8 mouse cellular contexts compared by ENCODE assay signal in genomic region chr11:69934169-69934568, GRCm38 (mm10). TPM values are rescaled to one million over a fixed set of nuclear protein-coding genes. Genes with fewer than 3 reads are reported as not detected.
DNase-seq lines count a peak whose midpoint lies in the region; ATAC-seq and TF ChIP-seq lines count a peak whose summit lies in the region.

No protein-coding gene starts in this region.

- under 1% methylated on average over 18 of the region's 18 CpGs for WGBS in embryonic facial prominence, embryonic 13.5 days
- WGBS in liver, adult 2 months = 3% methylated on average over 18 of the region's 18 CpGs

- peaks cover 37% of the 10 kb centered on the region for H3K4me1 ChIP-seq in embryonic facial prominence, embryonic 13.5 days
- H3K4me1 ChIP-seq in liver, adult 2 months (ENCODE audit: control insufficient read depth, insufficient read depth, low read length) = peaks cover 5% of the 10 kb centered on the region

- H3ac ChIP-seq in myocyte (ENCODE audit: control insufficient read depth, insufficient read length) = no peak overlapping the region

- 0 out of 2 replicates have a peak, but pooled peaks have one; percentile 57 for ATAC-seq in embryonic facial prominence, embryonic 13.5 days (ENCODE audit: insufficient number of reproducible peaks, insufficient read depth, low FRiP score, low TSS enrichment, low read depth)

- H3K27ac ChIP-seq in embryonic facial prominence, embryonic 13.5 days = no peak overlapping the region
- H3K27ac ChIP-seq in liver, adult 2 months (replicated peaks; ENCODE audit: insufficient read depth, low read depth, low read length) = no peak overlapping the region

- TF ChIP-seq POLR2A in liver, adult 2 months (IDR thresholded peaks at IDR 0.05; ENCODE audit: extremely low read depth, insufficient read depth, low read length) = no peak
- TF ChIP-seq POLR2A in myocyte (IDR thresholded peaks at IDR 0.05; ENCODE audit: insufficient read length, low read depth) = no peak

- peak overlapping the region; percentile 27 for H3K4me3 ChIP-seq in embryonic facial prominence, embryonic 13.5 days
- H3K4me3 ChIP-seq in liver, adult 2 months (ENCODE audit: insufficient read depth, low read depth, low read length) = no peak overlapping the region
- H3K4me3 ChIP-seq in myocyte = no peak overlapping the region

- H3K9me3 ChIP-seq in embryonic facial prominence, embryonic 13.5 days = no peaks in the 10 kb centered on the region

- H3K4me2 ChIP-seq in embryonic facial prominence, embryonic 13.5 days = peak overlapping the region; percentile 56
- H3K4me2 ChIP-seq in myocyte (ENCODE audit: low read depth) = peak overlapping the region; percentile 90

- DNase-seq in 3T3-L1 (ENCODE audit: low read depth, low spot score) = peak; percentile 86
- DNase-seq in adrenal gland, postnatal 25 days = peak; percentile 97
- peak; percentile 91 for DNase-seq in heart, adult 8-10 months (ENCODE audit: low spot score)
- DNase-seq in kidney, adult 8-10 months = peak; percentile 81 to 91
- peak; percentile 41 for DNase-seq in liver, adult 2 months (ENCODE audit: extremely low read depth, low read depth, low spot score)
- peak; percentile 95 to 100 for DNase-seq in spleen, postnatal 4 days (ENCODE audit: low spot score in 2 of 2)

- H3K27me3 ChIP-seq in embryonic facial prominence, embryonic 13.5 days = peaks cover 20% of the 10 kb centered on the region
- H3K27me3 ChIP-seq in liver, adult 2 months (ENCODE audit: control insufficient read depth, insufficient read depth, low read length) = peaks cover 14% of the 10 kb centered on the region
- H3K27me3 ChIP-seq in myocyte (ENCODE audit: control insufficient read depth, insufficient read depth, insufficient read length) = peaks cover 35% of the 10 kb centered on the region

- peak; percentile 91 for TF ChIP-seq CTCF in liver, adult 2 months (IDR thresholded peaks at IDR 0.05; ENCODE audit: low read depth, low read length)

- no peaks in the 10 kb centered on the region for H3K36me3 ChIP-seq in embryonic facial prominence, embryonic 13.5 days
- H3K36me3 ChIP-seq in liver, adult 2 months (ENCODE audit: control insufficient read depth, insufficient read depth, low read length) = no peaks in the 10 kb centered on the region
- H3K36me3 ChIP-seq in myocyte (ENCODE audit: control insufficient read depth, insufficient read depth) = no peaks in the 10 kb centered on the region

- peak overlapping the region; percentile 61; the same call in 1 of the 2 replicates for H3K9ac ChIP-seq in embryonic facial prominence, embryonic 13.5 days
- no peak overlapping the region for H3K9ac ChIP-seq in liver, adult 2 months (ENCODE audit: low read depth, low read length)

- H3K79me2 ChIP-seq in liver, adult 2 months (ENCODE audit: control insufficient read depth, insufficient read depth, low read length) = no peaks in the 10 kb centered on the region
- H3K79me2 ChIP-seq in myocyte (ENCODE audit: control insufficient read depth, insufficient read depth) = no peaks in the 10 kb centered on the region

TF ChIP-seq in myocyte, 11 proteins besides CTCF, POLR2A, EP300 and RAD21:
- TF ChIP-seq MAX (IDR thresholded peaks at IDR 0.05; ENCODE audit: low read depth) = no peak
- peak; percentile 27 for TF ChIP-seq E2F4 (IDR thresholded peaks at IDR 0.05; ENCODE audit: insufficient read depth)
- TF ChIP-seq CEBPB (IDR thresholded peaks at IDR 0.05; ENCODE audit: insufficient read depth, poor library complexity, severe bottlenecking) = no peak

RNA-seq across cellular contexts. Expression of gene Ybx2, which starts 1.4 kb away (rescaled TPM):
- total RNA-seq in adrenal gland, postnatal 25 days (2021) = 14.1 and 14.8 TPM in 2 replicates
- 7.5 and 10.2 TPM in 2 replicates for polyA plus RNA-seq in embryonic facial prominence, embryonic 13.5 days (2015; fragmentation: Nextera tagmentation; extraction: Ambion mirVana)
- 10 to 100 TPM; 13.8 to 32.7 (median 24.3) TPM for total RNA-seq in heart, adult 8-10 months (2022)
- total RNA-seq in liver, adult 2 months (2014; rRNA removed) = not detected in 2 replicates
- 0.20 TPM in 1 of 2 replicates, not detected in the other for polyA plus RNA-seq in liver, adult 2 months (2012; rRNA removed)
- 0.12 TPM for polyA plus RNA-seq in myocyte (2012; fragmentation: generic; extraction: Trizol)

RNA-seq across cellular contexts. Expression of gene Eif5a, which starts 12.4 kb away (rescaled TPM):
- total RNA-seq in adrenal gland, postnatal 25 days (2021) = 542 and 558 TPM in 2 replicates
- polyA plus RNA-seq in embryonic facial prominence, embryonic 13.5 days (2015; fragmentation: Nextera tagmentation; extraction: Ambion mirVana) = 1,558 and 1,689 TPM in 2 replicates
- 100 to 1,000 TPM; 410 to 451 (median 437) TPM for total RNA-seq in heart, adult 8-10 months (2022)
- total RNA-seq in liver, adult 2 months (2014; rRNA removed) = 321 and 404 TPM in 2 replicates
- polyA plus RNA-seq in liver, adult 2 months (2012; rRNA removed) = 374 and 408 TPM in 2 replicates
- polyA plus RNA-seq in myocyte (2012; fragmentation: generic; extraction: Trizol) = 1,243 TPM

RNA-seq across cellular contexts. Expression of gene Slc2a4, which starts 13.8 kb away (rescaled TPM):
- 42.6 and 48.6 TPM in 2 replicates for total RNA-seq in adrenal gland, postnatal 25 days (2021)
- polyA plus RNA-seq in embryonic facial prominence, embryonic 13.5 days (2015; fragmentation: Nextera tagmentation; extraction: Ambion mirVana) = 33.3 and 33.5 TPM in 2 replicates
- total RNA-seq in heart, adult 8-10 months (2022) = 100 to 1,000 TPM; 435 to 503 (median 470) TPM
- 0.60 and 0.83 TPM in 2 replicates for total RNA-seq in liver, adult 2 months (2014; rRNA removed)
- 0.39 and 0.58 TPM in 2 replicates for polyA plus RNA-seq in liver, adult 2 months (2012; rRNA removed)
- polyA plus RNA-seq in myocyte (2012; fragmentation: generic; extraction: Trizol) = 14.1 TPM

RNA-seq across cellular contexts. Expression of gene Gps2, which starts 20.5 kb away (rescaled TPM):
- 62.5 and 70.2 TPM in 2 replicates for total RNA-seq in adrenal gland, postnatal 25 days (2021)
- 79.5 and 85.5 TPM in 2 replicates for polyA plus RNA-seq in embryonic facial prominence, embryonic 13.5 days (2015; fragmentation: Nextera tagmentation; extraction: Ambion mirVana)
- total RNA-seq in heart, adult 8-10 months (2022) = 10 to 100 TPM; 23.2 to 32.1 (median 27.7) TPM
- 7.0 and 8.5 TPM in 2 replicates for total RNA-seq in liver, adult 2 months (2014; rRNA removed)
- 32.3 and 41.0 TPM in 2 replicates for polyA plus RNA-seq in liver, adult 2 months (2012; rRNA removed)
- polyA plus RNA-seq in myocyte (2012; fragmentation: generic; extraction: Trizol) = 38.0 TPM

RNA-seq across cellular contexts. Expression of gene Cldn7, which starts 30.4 kb away (rescaled TPM):
- 0.52 TPM in 1 of 2 replicates, not detected in the other for total RNA-seq in adrenal gland, postnatal 25 days (2021)
- 30.3 and 34.9 TPM in 2 replicates for polyA plus RNA-seq in embryonic facial prominence, embryonic 13.5 days (2015; fragmentation: Nextera tagmentation; extraction: Ambion mirVana)
- total RNA-seq in heart, adult 8-10 months (2022) = 1 to 10 TPM in 1 of 4 experiments, not detected in 3; 1.1 TPM
- total RNA-seq in liver, adult 2 months (2014; rRNA removed) = 0.20 and 0.37 TPM in 2 replicates
- 0.26 and 0.46 TPM in 2 replicates for polyA plus RNA-seq in liver, adult 2 months (2012; rRNA removed)
- polyA plus RNA-seq in myocyte (2012; fragmentation: generic; extraction: Trizol) = not detected

Comparison
In these comparisons a context has a peak if more than half of its experiments do, and no peak if none do; other contexts are left out.
1. DNase-seq: peak in every context shown above with its lines; median percentile 98 in spleen, postnatal 4 days; 97 in adrenal gland, postnatal 25 days; 91 in heart, adult 8-10 months; 86 in 3T3-L1; 86 in kidney, adult 8-10 months; 41 in liver, adult 2 months.
2. RNA of gene Ybx2, which starts 1.4 kb away (total RNA-seq): 13.8 to 32.7 TPM in heart, adult 8-10 months and 14.1 to 14.8 TPM in adrenal gland, postnatal 25 days; not detected in liver, adult 2 months; every median in the first group is over 10 times any median in the second.
3. RNA of gene Slc2a4, which starts 13.8 kb away (total RNA-seq): 435 to 503 TPM in heart, adult 8-10 months and 42.6 to 48.6 TPM in adrenal gland, postnatal 25 days; 0.60 to 0.83 TPM in liver, adult 2 months; every median in the first group is over 10 times any median in the second.